Mouse (Mus musculus) sigmoid colon, adult 10 weeks (tissue): Measurements from ENCODE around the gene Cfb. TPM values are rescaled to one million over a fixed set of nuclear protein-coding genes. Genes with fewer than 3 reads are reported as not detected.

Experiments used
- polyA plus RNA-seq: library from polyadenylated mRNA; stranded (reverse); fragments of 350-450 nt; fragmentation: Illumina TruSeq; extraction: RNeasy Lipid Tissue Mini Kit (QIAGEN cat#74804); gene quantifications from one replicate; pipeline ENCODE4 v1.2.3, GENCODE M21; 2014; ENCODE audit warnings: low read depth, low replicate concordance

The Cfb gene
- polyA plus RNA-seq: 18.5 TPM

DNA sequence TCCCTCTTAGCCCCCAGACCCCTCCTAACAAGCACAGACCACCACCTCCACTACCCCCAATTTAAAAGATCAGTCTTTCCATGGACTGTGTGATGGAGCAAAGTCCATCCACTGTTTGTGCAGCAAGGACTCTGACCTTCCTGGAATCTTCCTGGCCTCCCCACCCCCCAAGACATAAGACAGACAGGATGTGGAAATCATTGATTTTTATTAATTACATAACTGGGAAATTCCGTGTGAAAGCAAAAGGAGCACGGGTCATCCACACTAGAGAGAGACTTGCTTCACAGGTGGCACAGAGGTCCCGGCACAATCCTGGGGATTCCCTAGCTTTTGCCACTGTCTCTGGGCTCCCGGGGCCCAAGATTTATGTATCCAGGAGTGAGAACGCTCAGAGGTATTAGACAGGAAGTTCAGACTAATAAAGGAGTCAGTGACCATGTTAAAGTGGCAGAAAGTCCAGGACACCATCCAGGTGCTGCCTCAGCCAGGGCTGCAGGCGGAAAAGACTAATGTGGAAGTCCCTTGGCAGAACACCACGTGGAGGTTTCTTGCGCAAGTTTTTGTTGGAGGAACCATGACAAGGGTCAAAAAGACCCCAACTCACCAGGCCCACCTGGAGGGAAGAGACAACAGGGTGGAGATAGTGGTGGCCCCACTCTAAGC lies at the start of gene Cfb:
Gene Cfb, minus strand, starts transcription at position 103 of the 666 bp plus-strand sequence.

GRCm38 (mm10) chr17:34898160-34898586 lies 35.9 kb upstream of the Cfb start, which contains the start of the genes C2 and Ehmt2:
Gene C2, minus strand, starts transcription at chr17:34898265.
Gene Ehmt2, plus strand, starts transcription at chr17:34898469.

DNA sequence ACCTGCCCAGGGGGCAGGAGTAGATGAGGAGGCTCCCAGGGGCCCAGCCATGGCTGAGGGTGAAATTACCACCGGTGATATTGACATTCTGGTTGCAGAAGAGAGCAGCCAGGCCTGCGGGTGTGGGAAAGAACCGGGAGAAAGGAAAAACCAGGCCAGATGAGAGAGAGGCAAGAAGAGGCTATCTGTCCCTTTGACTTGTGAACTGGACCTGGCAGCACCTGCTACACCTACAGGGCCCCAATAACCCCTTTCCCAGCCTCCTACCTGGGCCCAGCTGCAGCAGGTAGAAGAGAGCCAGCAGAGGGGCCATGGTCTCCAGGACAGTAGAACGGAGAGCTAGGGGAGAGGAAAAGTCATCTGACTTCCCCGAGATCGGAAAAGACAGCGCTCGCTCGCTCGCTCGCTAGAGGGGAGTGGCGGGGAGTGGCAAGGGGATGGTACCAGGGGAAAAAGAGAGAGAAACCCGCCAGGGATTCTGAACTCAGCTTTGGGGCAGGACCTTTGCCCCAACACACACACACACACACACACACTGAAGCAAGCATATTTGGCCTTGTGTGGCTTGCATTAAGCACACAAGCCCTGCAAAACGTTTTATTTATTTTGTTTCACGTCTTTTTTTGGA lies 19.5 kb upstream of the Cfb start, which contains the start of gene Gm20547:
Gene Gm20547, minus strand, starts transcription at position 360 of the 628 bp plus-strand sequence.

GRCm38 (mm10) chr17:34879336-34879879 lies 17.1 kb upstream of the Cfb start, which contains the start of gene Zbtb12:
Gene Zbtb12, plus strand, starts transcription at chr17:34879483.

DNA sequence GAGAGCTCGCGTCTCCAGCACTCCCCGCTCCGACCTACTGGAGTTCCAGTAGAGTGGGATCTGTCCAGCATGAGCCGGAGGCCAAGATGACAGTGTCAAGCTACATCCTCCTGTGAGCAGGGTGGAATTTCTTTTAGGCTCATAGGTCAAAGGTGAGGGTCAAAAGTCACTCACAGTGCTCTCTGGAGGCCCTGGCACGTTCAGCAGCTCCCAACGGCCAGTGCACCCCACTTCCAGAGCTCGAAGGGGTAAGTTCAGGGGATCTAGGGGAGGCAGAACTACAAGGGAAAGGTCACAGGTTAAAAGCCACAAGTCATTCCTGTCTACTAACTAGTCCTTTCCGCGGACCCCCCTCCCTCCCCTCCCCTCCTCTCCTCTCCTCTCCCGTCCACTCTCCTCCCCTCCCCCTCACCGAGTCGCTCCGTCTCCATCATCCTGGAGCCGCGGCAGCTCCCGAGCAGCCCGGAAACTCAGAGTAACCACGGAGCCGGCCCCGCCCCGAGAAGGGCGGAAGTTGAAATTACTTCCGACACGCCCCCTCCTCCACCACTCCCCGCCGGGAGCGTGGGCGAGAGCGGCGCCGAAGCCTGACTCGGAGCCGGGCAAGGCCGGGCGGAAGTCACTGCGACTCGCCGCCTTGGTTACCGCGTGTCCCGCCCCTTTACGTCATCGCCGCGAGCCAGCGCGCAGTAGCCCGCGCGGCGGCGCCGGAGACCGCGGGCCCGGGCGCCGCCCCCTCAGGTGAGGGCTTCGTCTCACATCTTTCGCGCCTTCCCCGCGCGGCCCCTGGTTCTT lies 12.4 kb downstream of the Cfb start, which contains the start of the genes Skiv2l and Nelfe:
Gene Skiv2l, minus strand, starts transcription at position 489 of the 795 bp plus-strand sequence.
Gene Nelfe, plus strand, starts transcription at position 670 of the 795 bp plus-strand sequence.

DNA sequence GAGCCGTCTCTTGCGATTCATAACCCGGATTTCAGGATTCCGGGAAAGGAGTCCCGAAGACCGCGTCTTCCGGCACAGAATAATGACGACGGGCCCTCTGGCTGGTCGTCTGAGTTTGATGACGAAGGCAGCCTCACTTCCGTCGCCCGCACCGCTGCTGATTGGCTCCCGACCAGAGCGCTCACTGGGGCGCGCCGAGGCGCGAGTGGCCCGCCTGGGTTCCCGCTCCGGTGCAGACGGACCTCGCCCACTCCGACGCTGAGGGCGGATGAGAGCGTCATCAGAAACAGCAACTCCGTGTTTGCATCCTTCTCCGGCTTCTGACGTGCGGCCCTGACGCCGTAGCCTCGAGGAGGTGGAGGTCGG lies 25.5 kb downstream of the Cfb start, which contains the start of the genes Stk19 and Dxo:
Gene Stk19, minus strand, starts transcription at position 90 of the 366 bp plus-strand sequence.
Gene Dxo, plus strand, starts transcription at position 164 of the 366 bp plus-strand sequence.

Other genes with a start within 250 kb of the Cfb start
- not detected for gene Egfl8, start 246.5 kb downstream of the Cfb start, polyA plus RNA-seq
- gene Ppt2, start 234.0 kb downstream of the Cfb start, polyA plus RNA-seq: 4.5 TPM
- 1.1 TPM for gene Prrt1, start 233.0 kb downstream of the Cfb start, polyA plus RNA-seq
- gene Fkbpl, start 217.8 kb downstream of the Cfb start, polyA plus RNA-seq: 4.4 TPM
- gene Atf6b, start 215.4 kb downstream of the Cfb start, polyA plus RNA-seq: 2.8 TPM
- 0.16 TPM for gene Tnxb, start 192.0 kb downstream of the Cfb start, polyA plus RNA-seq
- 1.8 TPM for gene C4b, start 118.6 kb downstream of the Cfb start, polyA plus RNA-seq
- gene Cyp21a1, start 58.0 kb downstream of the Cfb start, polyA plus RNA-seq: not detected
- 23.0 TPM for gene Stk19, start 25.6 kb downstream of the Cfb start, polyA plus RNA-seq
- 3.0 TPM for gene Dxo, start 25.5 kb downstream of the Cfb start, polyA plus RNA-seq
- 5.6 TPM for gene Skiv2l, start 12.3 kb downstream of the Cfb start, polyA plus RNA-seq
- 1.1 TPM for gene Nelfe, start 12.1 kb downstream of the Cfb start, polyA plus RNA-seq
- 1.1 TPM for gene Zbtb12, start 17.0 kb upstream of the Cfb start, polyA plus RNA-seq
- gene Gm20547, start 19.5 kb upstream of the Cfb start, polyA plus RNA-seq: 2.3 TPM
- gene C2, start 35.7 kb upstream of the Cfb start, polyA plus RNA-seq: 1.0 TPM
- gene Ehmt2, start 36.0 kb upstream of the Cfb start, polyA plus RNA-seq: 10.6 TPM
- 32.3 TPM for gene Slc44a4, start 51.9 kb upstream of the Cfb start, polyA plus RNA-seq
- 15.5 TPM for gene Neu1, start 68.7 kb upstream of the Cfb start, polyA plus RNA-seq
- 10.1 TPM for gene Hspa1b, start 96.7 kb upstream of the Cfb start, polyA plus RNA-seq
- not detected for gene Gm20481, start 107.4 kb upstream of the Cfb start, polyA plus RNA-seq
- 4.5 TPM for gene Hspa1a, start 109.6 kb upstream of the Cfb start, polyA plus RNA-seq
- 0.22 TPM for gene Hspa1l, start 110.2 kb upstream of the Cfb start, polyA plus RNA-seq
- gene Lsm2, start 119.3 kb upstream of the Cfb start, polyA plus RNA-seq: 12.9 TPM
- gene Vars, start 138.5 kb upstream of the Cfb start, polyA plus RNA-seq: 1.5 TPM
- 0.09 TPM for gene Vwa7, start 154.1 kb upstream of the Cfb start, polyA plus RNA-seq
- not detected for gene Sapcd1, start 165.5 kb upstream of the Cfb start, polyA plus RNA-seq
- 2.5 TPM for gene Msh5, start 184.2 kb upstream of the Cfb start, polyA plus RNA-seq
- gene Clic1, start 187.4 kb upstream of the Cfb start, polyA plus RNA-seq: 47.8 TPM
- not detected for gene Ddah2, start 196.5 kb upstream of the Cfb start, polyA plus RNA-seq
- gene Ly6g6c, start 202.9 kb upstream of the Cfb start, polyA plus RNA-seq: 1.5 TPM
- 3.0 TPM for gene Mpig6b, start 203.7 kb upstream of the Cfb start, polyA plus RNA-seq
- gene Ly6g6e, start 214.4 kb upstream of the Cfb start, polyA plus RNA-seq: 2.8 TPM
- gene Ly6g6d, start 215.5 kb upstream of the Cfb start, polyA plus RNA-seq: not detected
- gene Ly6g6f, start 223.1 kb upstream of the Cfb start, polyA plus RNA-seq: not detected
- gene Abhd16a, start 226.7 kb upstream of the Cfb start, polyA plus RNA-seq: 5.3 TPM
- not detected for gene Ly6g5c, start 245.8 kb upstream of the Cfb start, polyA plus RNA-seq